Mouse (Mus musculus) hindbrain, embryonic 13.5 days (tissue): ENCODE results near the gene Scnn1a. TPM values are rescaled to one million over a fixed set of nuclear protein-coding genes. Genes with fewer than 3 reads are reported as not detected.

Source experiments
- ATAC-seq: fragments of 200-750 bp; cut with Nextera tagmentation; 2 replicates; pipeline ENCODE4 v1.8.0; 2017; ENCODE audit warnings: moderate TSS enrichment; ENCODE audit not compliant: low FRiP score
- H3K27ac ChIP-seq: fragments of 300-500 bp; sonication (generic); 2 replicates; pipeline ENCODE4 v1.5.1; 2015; ENCODE audit warnings: inconsistent platforms, mild to moderate bottlenecking, moderate library complexity
- H3K27me3 ChIP-seq: fragments of 300-500 bp; sonication (generic); 2 replicates; pipeline ENCODE4 v1.6.1; 2015; ENCODE audit warnings: mild to moderate bottlenecking, inconsistent platforms
- H3K36me3 ChIP-seq: fragments of 300-500 bp; sonication (generic); 2 replicates; pipeline ENCODE4 v1.6.1; 2015; ENCODE audit warnings: mild to moderate bottlenecking, inconsistent platforms
- H3K4me1 ChIP-seq: fragments of 300-500 bp; sonication (generic); replicated peaks from 2 replicates; pipeline ENCODE4 v1.6.1; 2015; ENCODE audit warnings: inconsistent platforms
- H3K4me2 ChIP-seq: fragments of 300-500 bp; sonication (generic); 2 replicates; pipeline ENCODE4 v1.6.1; 2015; ENCODE audit warnings: inconsistent platforms, mild to moderate bottlenecking, moderate library complexity
- H3K4me3 ChIP-seq: fragments of 300-500 bp; sonication (generic); 2 replicates; pipeline ENCODE4 v1.5.1; 2015; ENCODE audit warnings: mild to moderate bottlenecking, inconsistent platforms
- H3K9ac ChIP-seq: fragments of 300-500 bp; sonication (generic); 2 replicates; pipeline ENCODE4 v1.6.1; 2015; ENCODE audit warnings: mild to moderate bottlenecking, inconsistent platforms
- H3K9me3 ChIP-seq: fragments of 300-500 bp; sonication (generic); 2 replicates; pipeline ENCODE4 v1.6.1; 2016; ENCODE audit warnings: inconsistent platforms
- WGBS: fragments of 180-500 bp; shearing (Covaris S2); methylation state at CpG from one replicate; pipeline ENCODE4 v1.1.7; 2015; 5-methylcytosine and 5-hydroxymethylcytosine counted together
- polyA plus RNA-seq: library from polyadenylated mRNA; unstranded; fragments of >200 nt; fragmentation: Nextera tagmentation; extraction: Ambion mirVana; gene quantifications from 2 replicates; pipeline ENCODE4 v1.2.1, GENCODE M21; 2015

Gene Scnn1a
- polyA plus RNA-seq, 1 experiment from 2014 or later: 0.29 TPM

DNA sequence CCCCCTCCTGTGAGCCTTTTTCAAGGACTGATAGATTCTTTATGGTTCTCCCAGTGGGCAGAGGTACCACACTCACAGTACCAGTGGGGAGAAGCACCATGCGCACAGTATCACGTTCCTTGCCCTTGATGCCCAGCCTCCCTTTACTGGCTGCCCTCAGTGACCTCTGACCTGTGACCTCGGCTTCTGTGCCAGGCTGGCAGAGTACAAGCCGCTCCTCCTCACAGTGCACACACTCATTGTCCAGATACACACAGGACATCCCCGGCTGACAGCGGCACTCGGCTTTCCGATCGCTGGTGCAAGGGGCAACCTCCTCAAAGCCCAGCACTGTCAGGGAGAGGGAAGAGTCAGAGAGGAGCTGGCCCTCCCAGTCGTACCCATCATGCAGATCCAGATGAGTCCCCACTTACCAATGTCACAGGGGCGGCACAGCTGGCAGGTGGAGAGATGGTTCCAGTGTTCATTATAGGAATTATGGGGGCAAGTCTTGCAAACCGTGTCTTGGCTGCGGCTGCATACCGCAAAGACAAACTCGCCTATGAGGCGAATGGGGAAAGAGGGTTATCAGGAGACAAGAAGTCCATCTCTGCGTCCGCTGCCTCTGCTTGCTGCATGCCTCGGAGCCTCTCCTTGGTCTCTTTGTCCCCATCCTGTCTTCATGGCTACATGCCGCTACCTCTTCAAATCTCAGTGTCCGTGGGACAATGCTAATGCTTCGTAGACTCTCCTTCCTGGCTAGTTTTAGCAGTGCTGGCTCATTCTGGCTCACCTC is 7.7 kb upstream of the Scnn1a start:
- no peak overlapping the region for H3K27ac ChIP-seq
- no peaks in the 10 kb centered on the region for H3K9me3 ChIP-seq
- H3K27me3 ChIP-seq: peaks cover 9% of the 10 kb centered on the region; the same call in 1 of the 2 replicates
- H3K4me1 ChIP-seq: peaks cover 30% of the 10 kb centered on the region
- peak overlapping the region; percentile 60 for H3K4me2 ChIP-seq
- H3K9ac ChIP-seq: peak overlapping the region; percentile 72
- peak overlapping the region; percentile 36 for H3K4me3 ChIP-seq
- WGBS: 66% methylated on average over 22 of the region's 22 CpGs
- ATAC-seq: 0 out of 2 replicates have a peak, but pooled peaks have one; percentile 6
- no peaks in the 10 kb centered on the region for H3K36me3 ChIP-seq

DNA sequence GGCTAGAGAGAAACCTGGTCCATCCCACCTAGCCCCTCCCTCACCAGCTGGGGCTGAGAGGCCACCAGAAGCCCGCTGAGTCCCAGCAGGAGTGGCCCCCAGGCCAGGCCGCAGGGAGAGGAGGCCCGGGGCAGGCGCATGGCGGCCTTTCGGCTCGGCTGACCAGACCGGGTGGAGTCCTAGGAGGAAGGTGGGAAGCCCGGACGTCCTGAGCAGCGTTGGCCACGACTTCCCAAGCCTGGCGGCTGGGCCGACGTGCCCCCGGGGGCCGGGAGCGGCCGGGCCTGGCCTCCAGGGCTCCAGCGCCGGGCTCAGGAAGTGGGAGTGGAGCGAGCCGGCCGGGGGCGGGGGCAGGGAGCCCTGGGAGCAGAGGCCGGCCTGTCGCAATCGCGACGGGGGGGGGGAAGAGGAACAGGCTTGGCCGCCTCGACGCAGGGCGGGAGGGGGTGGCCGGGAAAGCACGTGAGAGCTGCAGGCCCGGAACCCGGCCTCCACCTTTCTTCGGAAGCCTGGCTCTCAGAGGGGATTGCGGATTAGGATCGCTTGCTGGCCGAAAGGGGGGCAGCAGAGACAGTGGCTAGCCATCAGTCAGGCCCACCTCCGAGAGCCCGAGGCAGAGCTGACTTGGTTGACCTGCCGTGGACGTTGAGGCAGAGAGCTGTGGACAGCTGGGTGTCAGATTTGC is 6.8 kb upstream of the Scnn1a start, which contains the start of gene Ltbr:
Ltbr (minus strand) TSS at position 340 of the 685 bp plus-strand sequence.
- 2% methylated on average over 46 of the region's 46 CpGs for WGBS

DNA sequence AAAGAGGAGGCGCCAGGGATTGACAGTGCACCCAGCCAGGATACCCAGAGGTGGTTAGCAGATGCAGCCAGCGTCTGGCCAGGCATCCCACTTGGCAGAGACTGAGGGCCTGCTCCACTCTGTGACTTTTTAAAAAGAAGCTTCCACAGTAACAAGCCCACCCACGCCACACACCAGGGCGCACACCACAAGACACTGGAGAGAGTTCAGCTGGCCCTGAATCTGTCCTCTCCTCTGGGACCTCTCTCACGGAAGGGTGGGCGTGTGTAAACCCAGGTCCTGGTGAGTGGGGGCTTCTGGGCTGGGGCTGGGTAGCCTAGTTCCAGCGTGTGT is 6.3 kb upstream of the Scnn1a start:
- peak overlapping the region; percentile 36 for H3K4me3 ChIP-seq
- H3K36me3 ChIP-seq: no peaks in the 10 kb centered on the region
- H3K4me2 ChIP-seq: peak overlapping the region; percentile 60
- no peaks in the 10 kb centered on the region for H3K9me3 ChIP-seq
- peaks cover 16% of the 10 kb centered on the region for H3K27me3 ChIP-seq
- H3K4me1 ChIP-seq: peaks cover 24% of the 10 kb centered on the region
- peak; percentile 34 for ATAC-seq
- H3K27ac ChIP-seq: no peak overlapping the region
- WGBS: 56% methylated on average over 7 of the region's 7 CpGs
- H3K9ac ChIP-seq: peak overlapping the region; percentile 72

More for the DNA sequence above, 6.8 kb upstream of the Scnn1a start, which contains the start of gene Ltbr:
- no peaks in the 10 kb centered on the region for H3K36me3 ChIP-seq
- peaks cover 29% of the 10 kb centered on the region for H3K4me1 ChIP-seq
- no peaks in the 10 kb centered on the region for H3K9me3 ChIP-seq
- H3K4me3 ChIP-seq: peak within 1 kb of the TSS; percentile 36
- ATAC-seq: peak; percentile 62
- H3K9ac ChIP-seq: peak within 1 kb of the TSS; percentile 72
- H3K4me2 ChIP-seq: peak within 1 kb of the TSS; percentile 60
- peaks cover 11% of the 10 kb centered on the region; the same call in 1 of the 2 replicates for H3K27me3 ChIP-seq
- H3K27ac ChIP-seq: no peak within 1 kb of the TSS

DNA sequence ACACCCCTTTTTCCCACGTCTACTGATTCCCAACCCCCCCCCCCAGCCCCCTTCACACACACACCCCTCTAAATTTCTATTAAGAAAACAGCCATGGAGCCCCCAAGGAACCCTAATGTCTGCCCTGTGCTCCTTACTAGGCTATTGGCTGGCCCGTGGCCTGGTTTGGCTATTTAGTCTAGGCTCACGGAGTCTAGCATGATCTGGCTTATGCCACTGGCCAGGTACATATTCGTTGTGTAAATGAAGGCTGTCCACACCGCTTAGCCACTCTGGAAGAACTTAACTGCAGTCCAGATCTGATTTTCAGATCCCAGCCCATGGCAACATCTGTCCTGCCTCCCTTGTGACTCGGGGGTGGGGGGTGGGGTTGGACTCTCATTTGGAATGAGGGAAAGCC is 5.7 kb upstream of the Scnn1a start:
- 76% methylated on average over 6 of the region's 6 CpGs for WGBS
- Histone ChIP-seq H3K9me3 (no peaks in the 10 kb centered on the region), H3K4me1 (peaks cover 22% of the 10 kb centered on the region), H3K4me2 (no peak overlapping the region), H3K9ac (no peak overlapping the region), H3K27ac (no peak overlapping the region), H3K36me3 (no peaks in the 10 kb centered on the region), H3K4me3 (no peak overlapping the region), H3K27me3 (peaks cover 22% of the 10 kb centered on the region)
- no peak for ATAC-seq

DNA sequence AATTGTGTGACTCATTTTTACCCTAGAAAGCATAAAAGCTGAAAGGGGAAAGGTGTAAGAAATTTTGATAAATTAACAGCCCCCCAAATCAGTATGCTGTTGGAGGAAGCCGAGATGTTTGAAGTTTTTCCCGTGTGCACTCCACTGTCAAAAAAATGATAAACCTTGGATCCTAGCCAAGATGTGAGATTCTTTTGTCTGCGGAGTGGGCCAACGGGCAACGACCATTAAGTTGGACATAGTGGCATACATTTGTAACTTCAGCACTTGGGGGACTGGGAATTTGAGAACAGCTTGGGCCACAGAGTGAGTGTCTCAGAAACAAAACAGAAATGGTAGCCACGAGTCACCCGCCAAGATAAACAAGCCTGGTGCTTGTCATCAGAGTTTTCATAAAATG is 3.4 kb upstream of the Scnn1a start:
- Histone ChIP-seq H3K9ac (no peak overlapping the region), H3K36me3 (no peaks in the 10 kb centered on the region), H3K4me3 (no peak overlapping the region), H3K27me3 (peaks cover 43% of the 10 kb centered on the region), H3K4me1 (peaks cover 29% of the 10 kb centered on the region), H3K4me2 (no peak overlapping the region), H3K27ac (no peak overlapping the region), H3K9me3 (no peaks in the 10 kb centered on the region)
- 64% methylated on average over 7 of the region's 7 CpGs for WGBS
- no peak for ATAC-seq

DNA sequence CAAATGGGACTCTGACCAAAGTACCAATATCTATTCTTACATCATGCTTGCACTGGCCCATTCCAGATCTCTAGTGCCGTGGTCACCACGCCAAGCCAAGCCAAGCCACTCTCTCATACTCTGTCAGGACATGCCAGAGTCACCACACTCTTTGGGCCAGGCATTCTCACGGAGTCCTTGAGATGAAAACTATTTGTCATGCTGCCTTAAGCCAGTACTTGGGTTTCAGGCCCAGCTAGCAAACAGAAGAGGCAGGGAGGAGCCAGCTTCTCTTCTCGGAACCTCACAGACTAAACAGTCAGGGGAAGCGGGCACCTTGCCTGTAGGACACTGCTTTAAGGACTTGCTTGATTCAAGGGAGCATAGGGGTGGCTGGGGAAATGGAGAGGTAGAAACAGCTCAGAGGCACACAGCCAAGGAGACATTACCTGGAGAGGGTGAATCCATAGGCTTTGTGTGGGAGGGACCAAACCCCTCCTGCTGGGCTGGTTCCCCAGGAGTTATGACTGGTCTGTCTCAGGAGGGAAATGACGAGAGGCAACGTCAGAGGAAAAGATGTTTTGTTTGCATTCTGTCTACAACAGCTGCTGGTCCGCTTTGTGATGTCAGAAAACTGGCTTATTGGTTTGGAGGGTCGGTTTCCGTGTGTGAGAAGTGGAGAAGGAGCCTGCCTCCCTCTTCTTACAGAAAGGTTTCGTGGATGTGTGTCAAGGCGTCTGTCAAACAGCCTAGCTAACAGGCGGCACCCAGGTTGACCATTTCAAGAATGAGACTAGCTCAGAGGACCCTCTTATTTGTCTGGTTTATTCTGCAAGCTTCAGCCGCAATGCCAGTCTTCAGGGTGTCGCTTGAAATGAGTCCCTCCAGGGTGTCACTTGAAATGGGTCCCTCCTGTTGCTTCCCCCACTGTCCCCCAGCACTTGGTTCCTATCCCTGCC is 1.2 kb upstream of the Scnn1a start:
- peaks cover 10% of the 10 kb centered on the region for H3K4me1 ChIP-seq
- no peaks in the 10 kb centered on the region for H3K36me3 ChIP-seq
- WGBS: 76% methylated on average over 15 of the region's 15 CpGs
- no peak overlapping the region for H3K4me3 ChIP-seq
- no peak overlapping the region for H3K27ac ChIP-seq
- H3K4me2 ChIP-seq: no peak overlapping the region
- H3K9me3 ChIP-seq: no peaks in the 10 kb centered on the region
- no peak for ATAC-seq
- H3K9ac ChIP-seq: no peak overlapping the region
- peaks cover 54% of the 10 kb centered on the region for H3K27me3 ChIP-seq

DNA sequence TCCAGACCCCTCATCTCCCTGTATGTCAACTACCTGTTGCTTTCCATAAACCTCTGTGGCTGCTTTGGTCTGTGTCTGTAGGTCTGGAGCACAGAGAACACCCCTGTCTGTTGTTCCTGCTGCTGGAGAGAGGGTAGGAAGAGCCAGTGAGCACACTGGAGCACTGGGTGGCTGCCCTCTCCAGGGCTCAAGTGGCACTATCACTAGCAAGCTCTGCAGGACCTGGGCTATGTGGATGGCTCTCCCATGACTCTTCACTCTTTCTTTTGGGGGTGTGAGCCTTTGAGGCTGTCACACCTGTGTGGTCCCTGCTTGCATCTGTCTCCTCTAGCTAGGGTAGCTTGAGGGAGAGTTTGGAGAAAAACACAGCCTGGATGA is 551 bp upstream of the Scnn1a start:
- Histone ChIP-seq H3K27ac (no peak overlapping the region), H3K27me3 (peaks cover 54% of the 10 kb centered on the region), H3K9ac (no peak overlapping the region), H3K36me3 (no peaks in the 10 kb centered on the region), H3K9me3 (no peaks in the 10 kb centered on the region), H3K4me1 (peaks cover 8% of the 10 kb centered on the region), H3K4me3 (no peak overlapping the region), H3K4me2 (no peak overlapping the region)
- no peak for ATAC-seq

DNA sequence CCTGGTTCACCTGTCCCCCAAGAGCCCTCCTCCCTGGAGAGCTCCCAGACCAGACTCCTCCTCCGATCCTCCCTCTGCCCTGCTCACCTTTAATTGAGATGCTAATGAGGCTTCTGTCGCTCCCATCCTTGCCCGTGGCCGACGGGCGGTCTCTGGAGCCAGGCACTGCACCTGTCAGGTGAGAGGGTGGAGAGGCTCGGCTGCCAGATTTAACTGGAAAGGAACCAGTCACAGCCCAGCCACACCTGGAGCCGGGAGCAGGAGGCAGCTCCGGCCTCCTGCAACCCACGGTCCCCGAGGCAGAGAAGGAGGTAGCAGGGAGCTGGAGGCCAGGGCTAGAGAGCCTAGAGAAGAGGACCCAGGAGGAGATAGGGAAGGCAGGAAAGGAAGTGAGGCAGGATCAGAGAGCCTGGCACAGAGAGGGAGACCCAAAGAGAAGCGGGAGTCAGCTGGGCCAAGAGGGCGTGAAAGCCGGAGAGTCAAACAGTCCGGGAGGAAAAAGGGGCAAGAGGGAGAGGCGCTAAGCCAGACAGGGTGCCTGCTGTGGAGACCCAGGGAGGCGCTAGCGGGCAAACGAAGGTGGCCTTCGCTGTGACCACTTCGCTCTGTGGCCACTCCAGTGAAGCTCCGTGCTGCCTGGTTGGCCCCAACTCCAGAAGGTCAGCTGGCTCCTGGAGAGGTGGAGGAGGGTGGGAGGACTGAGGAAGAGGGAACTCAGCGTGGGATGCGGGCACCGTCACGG is 826 bp downstream of the Scnn1a start:
- ATAC-seq: no peak

DNA sequence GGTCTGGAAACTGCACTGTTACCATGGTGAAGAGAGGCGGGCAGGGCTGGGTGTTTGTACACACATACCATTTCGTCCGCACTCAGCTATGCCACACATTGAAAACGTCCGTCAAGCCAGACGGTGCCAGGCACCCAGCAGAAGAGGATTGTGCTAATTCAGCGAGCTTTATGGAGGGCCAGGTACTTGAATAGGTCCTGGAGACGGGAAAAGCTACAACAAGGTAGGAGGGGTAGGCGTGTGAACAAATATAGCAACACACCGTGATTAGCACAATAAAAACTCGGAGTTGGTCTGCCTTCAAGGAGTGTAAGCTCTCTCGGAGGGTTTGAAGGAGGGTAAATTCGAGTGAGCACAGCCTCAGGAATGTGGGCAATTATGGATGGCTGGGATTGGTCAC is 2.3 kb downstream of the Scnn1a start:
- no peak overlapping the region for H3K4me2 ChIP-seq
- H3K4me1 ChIP-seq: peaks cover 8% of the 10 kb centered on the region
- H3K27ac ChIP-seq: no peak overlapping the region
- WGBS: 59% methylated on average over 13 of the region's 13 CpGs
- no peak overlapping the region for H3K9ac ChIP-seq
- no peak overlapping the region for H3K4me3 ChIP-seq
- no peak for ATAC-seq
- peaks cover 58% of the 10 kb centered on the region for H3K27me3 ChIP-seq
- H3K36me3 ChIP-seq: no peaks in the 10 kb centered on the region
- no peaks in the 10 kb centered on the region for H3K9me3 ChIP-seq

More for the DNA sequence above, 826 bp downstream of the Scnn1a start:
- Histone ChIP-seq H3K4me3 (no peak overlapping the region), H3K4me1 (peaks cover 8% of the 10 kb centered on the region), H3K4me2 (no peak overlapping the region), H3K36me3 (no peaks in the 10 kb centered on the region), H3K9ac (peak overlapping the region; percentile 13; the same call in 1 of the 2 replicates), H3K27ac (no peak overlapping the region), H3K27me3 (peaks cover 58% of the 10 kb centered on the region), H3K9me3 (no peaks in the 10 kb centered on the region)
- WGBS: 7% methylated on average over 26 of the region's 26 CpGs

DNA sequence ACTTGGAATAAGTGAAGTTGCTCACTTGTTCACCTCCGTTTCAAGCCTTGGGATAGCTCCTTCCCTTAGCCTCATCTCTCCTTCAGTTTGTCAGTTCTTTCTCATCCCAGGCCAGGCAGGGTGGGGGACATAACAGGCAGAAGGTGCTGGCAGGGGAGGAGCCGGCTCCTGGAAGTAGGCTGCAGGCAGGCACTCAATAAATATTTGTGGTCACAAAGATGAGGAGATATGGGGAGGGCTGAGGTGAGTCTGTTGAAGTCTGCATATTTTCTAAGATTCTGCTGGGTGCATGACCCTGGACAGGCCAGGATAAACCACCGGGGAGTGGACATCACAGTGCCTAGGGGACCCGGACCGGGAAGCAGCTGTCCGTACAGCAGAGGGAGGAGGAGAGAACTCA is 3.1 kb downstream of the Scnn1a start:
- Histone ChIP-seq H3K9ac (no peak overlapping the region), H3K4me2 (no peak overlapping the region), H3K4me1 (peaks cover 8% of the 10 kb centered on the region), H3K4me3 (no peak overlapping the region), H3K27ac (no peak overlapping the region), H3K27me3 (peaks cover 57% of the 10 kb centered on the region), H3K36me3 (no peaks in the 10 kb centered on the region), H3K9me3 (no peaks in the 10 kb centered on the region)
- ATAC-seq: no peak
- WGBS: 68% methylated on average over 6 of the region's 6 CpGs

DNA sequence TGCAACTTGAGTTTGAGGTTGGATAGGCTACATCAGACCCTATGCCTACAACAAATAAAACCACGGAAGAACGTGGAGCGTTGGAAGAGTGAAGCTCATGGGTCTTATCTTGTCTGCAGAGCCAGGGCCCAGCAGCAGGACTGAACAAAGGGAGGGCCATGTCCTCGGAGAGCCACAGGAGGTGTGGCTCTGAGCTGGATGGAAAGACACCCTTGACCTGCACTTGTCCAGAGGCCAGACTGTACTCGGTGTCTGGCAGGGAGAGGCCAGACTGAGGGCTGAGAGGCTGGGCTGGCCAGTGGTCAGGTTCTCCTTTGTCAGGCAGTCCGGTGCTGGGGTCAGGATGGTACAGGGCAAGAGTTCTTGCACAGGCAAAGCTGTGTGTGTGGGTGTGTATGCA is 4.9 kb downstream of the Scnn1a start:
- Histone ChIP-seq H3K27me3 (peaks cover 39% of the 10 kb centered on the region), H3K9ac (no peak overlapping the region), H3K9me3 (no peaks in the 10 kb centered on the region), H3K4me1 (peaks cover 10% of the 10 kb centered on the region), H3K36me3 (no peaks in the 10 kb centered on the region), H3K4me2 (no peak overlapping the region), H3K4me3 (no peak overlapping the region), H3K27ac (no peak overlapping the region)
- no peak for ATAC-seq
- WGBS: 68% methylated on average over 6 of the region's 6 CpGs
